Mouse (Mus musculus) heart, embryonic 13.5 days (tissue): Measurements from ENCODE around the gene Agbl1. TPM values are rescaled to one million over a fixed set of nuclear protein-coding genes. Genes with fewer than 3 reads are reported as not detected.
"Not testable (repeated sequence)": the region's sequence is repeated elsewhere in the genome, so short reads cannot be mapped to it uniquely, and the experiment has no call there.

ENCODE experiments used
- ATAC-seq: fragments of 200-750 bp; cut with Nextera tagmentation; 2 replicates; pipeline ENCODE4 v1.8.0; 2017; ENCODE audit warnings: moderate TSS enrichment; ENCODE audit not compliant: insufficient number of reproducible peaks, low FRiP score, low TSS enrichment; ENCODE audit errors: extremely low read depth
- H3K27ac ChIP-seq: fragments of 300-500 bp; sonication (generic); replicated peaks from 2 replicates; pipeline ENCODE4 v1.5.1; 2015; ENCODE audit warnings: moderate library complexity, mild to moderate bottlenecking, inconsistent platforms
- H3K27me3 ChIP-seq: fragments of 300-500 bp; sonication (generic); replicated peaks from 2 replicates; pipeline ENCODE4 v1.6.1; 2015; ENCODE audit warnings: mild to moderate bottlenecking, inconsistent platforms
- H3K36me3 ChIP-seq: fragments of 300-500 bp; sonication (generic); 2 replicates; pipeline ENCODE4 v1.6.1; 2015; ENCODE audit warnings: mild to moderate bottlenecking, inconsistent platforms
- H3K4me1 ChIP-seq: fragments of 300-500 bp; sonication (generic); 2 replicates; pipeline ENCODE4 v1.6.1; 2015; ENCODE audit warnings: inconsistent platforms
- H3K4me2 ChIP-seq: fragments of 300-500 bp; sonication (generic); 2 replicates; pipeline ENCODE4 v1.6.1; 2015; ENCODE audit warnings: inconsistent platforms, mild to moderate bottlenecking, moderate library complexity
- H3K4me3 ChIP-seq: fragments of 300-500 bp; sonication (generic); 2 replicates; pipeline ENCODE4 v1.5.1; 2015; ENCODE audit warnings: moderate library complexity, mild to moderate bottlenecking, inconsistent platforms
- H3K9ac ChIP-seq: fragments of 300-500 bp; sonication (generic); 2 replicates; pipeline ENCODE4 v1.6.1; 2015; ENCODE audit warnings: inconsistent platforms, mild to moderate bottlenecking, moderate library complexity
- H3K9me3 ChIP-seq: fragments of 300-500 bp; sonication (generic); 2 replicates; pipeline ENCODE4 v1.6.1; 2016; ENCODE audit warnings: inconsistent platforms
- WGBS: fragments of 180-500 bp; shearing (Covaris S2); methylation state at CpG from one replicate; pipeline ENCODE4 v1.1.7; 2015; ENCODE audit warnings: mixed read lengths; 5-methylcytosine and 5-hydroxymethylcytosine counted together
- polyA plus RNA-seq: library from polyadenylated mRNA; unstranded; fragments of >200 nt; fragmentation: Nextera tagmentation; extraction: Ambion mirVana; gene quantifications from 2 replicates; pipeline ENCODE4 v1.2.1, GENCODE M21; 2015

Gene Agbl1
- polyA plus RNA-seq, 1 experiment from 2014 or later, result not detected

DNA sequence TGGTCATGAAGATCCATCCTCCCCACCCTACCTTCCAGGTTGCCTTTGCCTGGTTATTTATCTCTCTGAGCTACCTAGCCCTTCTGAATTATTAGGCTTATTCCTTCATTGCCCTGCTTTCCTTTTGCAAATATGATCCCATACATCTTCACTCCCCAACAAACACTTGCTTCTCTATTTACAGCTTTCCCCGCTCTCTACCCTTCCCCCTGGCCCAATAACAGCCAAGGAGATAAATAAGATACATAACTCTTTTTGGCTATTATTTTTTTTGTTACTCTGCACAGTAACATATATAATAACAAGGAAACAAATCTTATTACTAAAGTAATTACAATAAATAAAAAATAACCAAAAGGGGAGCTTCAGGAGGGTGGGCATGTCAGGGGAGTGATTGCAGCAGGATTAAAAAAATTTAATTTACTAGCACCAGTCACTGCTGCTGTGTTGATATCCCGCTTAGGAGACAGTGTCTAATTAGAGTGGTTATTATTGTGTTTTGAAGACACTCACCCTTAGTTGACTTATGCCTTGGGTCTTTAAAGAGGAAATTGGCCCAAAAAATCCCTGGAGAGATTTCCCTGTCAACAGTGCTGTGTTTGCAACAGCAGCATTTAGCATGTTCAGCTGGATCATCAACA is 370.5 kb downstream of the Agbl1 start:
- H3K4me3 ChIP-seq, result no peak overlapping the region
- H3K9me3 ChIP-seq, result no peaks in the 10 kb centered on the region
- H3K36me3 ChIP-seq, result no peaks in the 10 kb centered on the region
- no peak overlapping the region for H3K27ac ChIP-seq
- no peaks in the 10 kb centered on the region for H3K27me3 ChIP-seq
- no peaks in the 10 kb centered on the region for H3K4me1 ChIP-seq
- no peak overlapping the region for H3K9ac ChIP-seq
- ATAC-seq, result no peak
- WGBS, result 70% methylated on average over 2 of the region's 2 CpGs
- no peak overlapping the region for H3K4me2 ChIP-seq

DNA sequence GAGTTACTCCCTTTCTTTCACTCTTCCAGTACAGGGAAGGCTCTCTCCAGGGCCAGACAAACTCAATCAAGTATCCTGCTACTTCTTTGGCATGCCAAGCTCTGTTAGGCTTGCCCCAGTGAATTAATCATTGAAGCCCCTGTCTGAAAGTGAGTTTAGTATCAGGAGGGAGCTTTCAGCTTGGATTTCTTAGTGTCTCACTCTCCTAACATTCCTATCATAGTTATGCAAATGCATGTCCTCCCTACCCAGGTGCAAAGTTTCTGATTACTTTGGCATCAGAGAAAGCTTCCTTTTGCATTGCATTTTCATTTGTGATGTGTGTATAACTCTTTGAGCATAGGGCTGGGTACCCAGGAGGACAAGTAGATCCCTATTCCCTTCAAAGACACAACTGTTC is 399.8 kb downstream of the Agbl1 start:
- H3K27ac ChIP-seq, result no peak overlapping the region
- no peak overlapping the region for H3K4me3 ChIP-seq
- no peaks in the 10 kb centered on the region for H3K9me3 ChIP-seq
- no peaks in the 10 kb centered on the region for H3K4me1 ChIP-seq
- ATAC-seq, result no peak
- H3K9ac ChIP-seq, result no peak overlapping the region
- no peak overlapping the region for H3K4me2 ChIP-seq
- no peaks in the 10 kb centered on the region for H3K36me3 ChIP-seq
- no peaks in the 10 kb centered on the region for H3K27me3 ChIP-seq

DNA sequence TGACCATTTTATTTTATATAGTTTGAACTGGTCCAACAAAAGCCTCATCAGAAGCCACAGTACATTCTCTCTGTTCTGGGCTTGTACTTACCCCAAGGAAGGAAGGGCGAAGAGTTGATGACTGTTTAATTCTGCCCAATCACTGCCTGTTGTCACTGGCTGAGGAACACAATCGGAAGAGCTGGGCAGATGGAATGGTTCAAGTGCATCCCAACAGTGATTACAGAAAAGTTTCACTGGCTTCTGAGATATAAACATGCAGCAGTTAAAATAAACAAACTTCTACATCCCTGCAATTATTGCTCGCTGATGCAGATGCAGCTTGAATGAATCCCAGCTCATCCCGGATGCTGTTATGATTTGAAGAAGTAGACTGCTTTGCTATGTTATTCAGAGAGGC is 421.3 kb downstream of the Agbl1 start:
- Histone ChIP-seq H3K4me3 (no peak overlapping the region), H3K27ac (no peak overlapping the region), H3K27me3 (no peaks in the 10 kb centered on the region), H3K9me3 (no peaks in the 10 kb centered on the region), H3K4me2 (no peak overlapping the region), H3K9ac (no peak overlapping the region), H3K4me1 (no peaks in the 10 kb centered on the region), H3K36me3 (no peaks in the 10 kb centered on the region)
- no peak for ATAC-seq
- WGBS, result 71% methylated on average over 4 of the region's 4 CpGs

DNA sequence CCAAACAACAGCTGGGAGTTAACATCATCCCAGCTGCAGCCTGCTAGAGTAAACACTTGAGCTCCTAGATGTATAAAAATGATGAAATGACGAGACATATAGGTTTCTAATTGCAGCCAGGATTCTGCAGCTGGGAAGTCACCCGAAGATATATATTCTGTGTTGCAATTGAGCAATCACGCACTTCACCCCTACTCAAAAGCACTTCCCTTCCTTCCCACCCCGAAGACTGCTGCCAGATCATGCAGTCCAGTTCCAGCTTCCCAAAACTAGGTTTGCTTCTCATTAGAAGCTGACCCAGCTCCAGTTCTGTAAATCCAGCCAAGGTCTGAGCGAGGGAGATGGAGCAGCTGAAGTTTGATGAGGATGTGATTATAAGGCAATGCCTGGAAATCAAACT is 431.4 kb downstream of the Agbl1 start:
- Histone ChIP-seq H3K4me3 (no peak overlapping the region), H3K27me3 (no peaks in the 10 kb centered on the region), H3K4me1 (no peaks in the 10 kb centered on the region), H3K27ac (no peak overlapping the region), H3K4me2 (no peak overlapping the region), H3K36me3 (no peaks in the 10 kb centered on the region), H3K9me3 (no peaks in the 10 kb centered on the region), H3K9ac (no peak overlapping the region)
- 62% methylated on average over 5 of the region's 5 CpGs for WGBS
- no peak for ATAC-seq

DNA sequence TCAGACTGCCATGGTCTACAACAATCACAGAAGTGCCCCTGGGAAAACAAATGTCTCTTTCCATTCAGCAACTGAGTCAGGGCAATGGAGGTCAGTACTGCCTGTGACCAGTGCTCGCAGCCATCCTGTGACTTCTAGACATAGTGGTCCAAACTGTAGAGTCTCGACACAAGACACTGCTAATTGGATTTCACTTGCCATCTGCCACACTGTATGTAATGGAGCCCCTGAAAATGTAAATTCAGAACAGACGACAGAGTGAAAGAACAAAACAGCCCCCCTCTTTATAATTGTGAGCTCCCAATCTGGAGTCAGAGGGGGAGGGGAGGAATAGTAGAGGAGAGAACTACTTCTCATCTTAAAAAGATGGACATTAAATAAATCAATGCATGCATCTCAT is 445.2 kb downstream of the Agbl1 start:
- no peak overlapping the region for H3K9ac ChIP-seq
- H3K9me3 ChIP-seq, result no peaks in the 10 kb centered on the region
- no peak overlapping the region for H3K27ac ChIP-seq
- no peaks in the 10 kb centered on the region for H3K4me1 ChIP-seq
- no peak overlapping the region for H3K4me3 ChIP-seq
- ATAC-seq, result no peak
- no peaks in the 10 kb centered on the region for H3K27me3 ChIP-seq
- 77% methylated on average over 3 of the region's 3 CpGs for WGBS
- H3K4me2 ChIP-seq, result no peak overlapping the region
- H3K36me3 ChIP-seq, result no peaks in the 10 kb centered on the region

DNA sequence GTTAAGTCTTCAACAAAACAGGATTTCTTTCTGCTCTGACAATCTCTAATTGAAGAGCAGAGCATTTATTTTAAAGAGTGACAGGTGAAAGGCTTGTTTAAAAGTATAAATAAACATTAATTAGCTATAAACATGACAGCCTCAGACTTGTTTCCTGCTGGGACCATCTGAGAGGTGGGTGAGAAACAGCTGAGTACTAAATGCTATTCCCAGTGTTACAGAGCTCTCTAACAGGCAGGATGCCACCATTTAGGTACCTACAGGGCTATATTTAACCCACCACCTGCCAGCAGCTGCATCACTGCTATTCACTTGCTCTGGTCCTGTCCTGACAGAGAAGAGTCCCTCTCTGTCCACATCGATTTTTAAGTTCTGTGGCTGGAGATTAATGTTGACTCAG is 471.5 kb downstream of the Agbl1 start:
- no peaks in the 10 kb centered on the region for H3K4me1 ChIP-seq
- H3K27ac ChIP-seq, result no peak overlapping the region
- no peak for ATAC-seq
- H3K9ac ChIP-seq, result no peak overlapping the region
- no peaks in the 10 kb centered on the region for H3K27me3 ChIP-seq
- 74% methylated on average over 1 of the region's 1 CpGs for WGBS
- no peaks in the 10 kb centered on the region for H3K9me3 ChIP-seq
- H3K4me2 ChIP-seq, result no peak overlapping the region
- H3K4me3 ChIP-seq, result no peak overlapping the region
- H3K36me3 ChIP-seq, result no peaks in the 10 kb centered on the region

DNA sequence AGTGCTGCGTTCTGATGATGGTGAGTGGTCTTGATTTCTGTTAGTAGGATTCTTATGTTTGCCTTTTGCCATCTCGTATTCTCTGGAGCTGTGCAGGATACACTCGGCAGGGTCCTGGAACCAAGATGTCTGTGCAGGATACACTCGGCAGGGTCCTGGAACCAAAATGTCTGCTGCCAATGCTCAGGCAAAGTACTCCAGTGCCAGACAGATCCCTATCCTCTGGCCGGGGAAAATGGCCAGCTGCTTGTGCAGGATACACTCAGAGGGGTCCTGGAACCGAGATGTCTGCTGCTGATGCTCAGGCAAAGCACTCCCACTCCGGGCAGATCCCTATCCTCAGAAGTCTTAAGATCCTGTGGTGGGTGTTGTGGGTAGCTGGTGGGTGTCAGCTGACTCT is 502.5 kb downstream of the Agbl1 start:
- 74% methylated on average over 7 of the region's 7 CpGs for WGBS
- not testable (repeated sequence) for H3K4me3 ChIP-seq, H3K36me3 ChIP-seq, ATAC-seq, H3K4me1 ChIP-seq, H3K27ac ChIP-seq, H3K9me3 ChIP-seq, H3K27me3 ChIP-seq, H3K4me2 ChIP-seq, H3K9ac ChIP-seq

DNA sequence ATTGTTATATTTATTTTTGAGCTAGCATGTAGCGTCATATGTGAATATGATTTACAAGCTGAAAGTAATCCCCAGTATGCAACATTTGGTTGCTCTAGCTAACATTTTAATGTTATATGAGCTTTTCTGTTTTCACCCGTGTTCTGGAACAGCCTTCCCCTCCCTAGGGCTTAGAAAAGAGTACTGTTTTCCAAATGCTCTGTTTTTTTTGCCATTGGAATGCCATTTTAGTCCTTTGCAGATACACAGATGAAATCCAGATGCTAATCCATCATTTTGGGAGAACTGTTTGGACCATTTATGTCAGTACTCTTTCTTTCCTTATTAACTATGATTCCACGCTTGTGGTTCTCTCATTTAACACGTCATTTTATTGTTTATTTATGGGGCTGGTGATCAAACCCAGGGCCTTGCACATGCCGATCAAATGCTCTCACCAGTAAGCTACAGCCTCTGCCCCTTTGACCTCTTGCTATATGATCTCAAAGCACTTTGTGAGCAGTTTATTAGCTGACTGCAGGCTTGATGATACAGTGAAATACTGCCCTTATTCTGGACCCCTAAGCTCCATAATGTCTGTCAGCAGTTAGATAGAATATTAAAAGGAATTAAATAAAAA is 547.7 kb downstream of the Agbl1 start:
- Histone ChIP-seq H3K4me1 (no peaks in the 10 kb centered on the region), H3K4me3 (no peak overlapping the region), H3K36me3 (no peaks in the 10 kb centered on the region), H3K4me2 (no peak overlapping the region), H3K27me3 (no peaks in the 10 kb centered on the region), H3K9me3 (no peaks in the 10 kb centered on the region), H3K27ac (no peak overlapping the region), H3K9ac (no peak overlapping the region)
- 42% methylated on average over 5 of the region's 5 CpGs for WGBS
- ATAC-seq, result no peak

DNA sequence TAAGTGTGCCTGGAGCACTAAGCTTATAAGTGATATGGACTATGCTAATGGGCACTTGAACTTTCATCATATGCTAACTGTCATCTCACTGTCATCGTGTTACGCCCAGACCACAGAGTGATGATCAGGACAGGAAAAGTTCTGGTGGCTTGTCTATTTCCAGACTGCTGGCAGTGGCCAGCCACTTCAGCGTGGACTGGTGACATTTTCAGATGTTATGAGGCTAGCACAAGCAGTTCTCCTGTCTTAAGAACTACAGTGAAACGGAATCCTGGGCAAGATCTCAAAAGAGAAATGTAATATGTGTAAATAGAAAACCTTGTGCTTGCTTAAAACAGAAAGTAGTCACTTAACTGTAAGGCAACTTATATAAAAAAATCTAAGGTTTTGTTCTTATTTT is 550.8 kb downstream of the Agbl1 start:
- Histone ChIP-seq H3K9me3 (no peaks in the 10 kb centered on the region), H3K4me1 (no peaks in the 10 kb centered on the region), H3K4me2 (no peak overlapping the region), H3K27ac (no peak overlapping the region), H3K27me3 (no peaks in the 10 kb centered on the region), H3K4me3 (no peak overlapping the region), H3K9ac (no peak overlapping the region), H3K36me3 (no peaks in the 10 kb centered on the region)
- no peak for ATAC-seq
- WGBS, result 47% methylated on average over 4 of the region's 4 CpGs

DNA sequence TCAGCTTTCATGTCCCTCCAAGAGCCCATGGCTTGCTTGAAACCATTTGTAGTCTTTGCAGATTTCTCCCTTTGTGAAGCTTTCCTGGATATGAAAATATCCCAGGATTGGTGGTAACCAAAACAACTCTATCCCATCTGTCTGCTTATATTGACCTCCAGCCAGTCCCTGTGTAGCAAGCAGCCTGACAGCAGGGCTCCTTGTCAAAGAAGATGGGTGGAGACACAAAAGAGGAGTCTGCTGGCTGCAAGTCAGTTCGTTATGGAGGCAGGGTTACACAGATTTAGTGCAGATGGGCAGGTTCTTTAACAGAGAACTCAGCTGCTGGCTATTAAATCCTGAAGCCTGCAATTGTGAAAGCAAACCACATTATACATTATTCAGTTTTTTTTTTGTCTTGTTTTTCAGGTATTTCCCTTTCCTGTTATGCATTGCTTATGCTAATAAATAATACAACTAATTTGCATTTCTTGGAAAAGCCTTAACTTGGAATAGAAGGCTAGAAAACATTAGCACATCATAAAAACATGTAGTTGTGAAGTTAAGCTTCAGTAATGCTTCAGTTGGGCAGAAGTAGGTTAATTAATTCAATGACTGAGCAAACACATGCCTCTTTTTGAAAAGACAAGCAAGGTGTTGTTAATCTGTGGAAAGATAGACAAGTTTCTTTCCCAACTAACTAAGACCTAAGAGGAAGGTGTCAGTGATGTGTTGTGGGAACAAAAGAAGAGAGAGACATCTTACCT is 559.0 kb downstream of the Agbl1 start:
- no peak for ATAC-seq
- no peak overlapping the region for H3K4me2 ChIP-seq
- H3K36me3 ChIP-seq, result no peaks in the 10 kb centered on the region
- no peaks in the 10 kb centered on the region for H3K9me3 ChIP-seq
- no peak overlapping the region for H3K4me3 ChIP-seq
- H3K4me1 ChIP-seq, result no peaks in the 10 kb centered on the region
- no peak overlapping the region for H3K27ac ChIP-seq
- H3K9ac ChIP-seq, result no peak overlapping the region
- 16% methylated on average over 1 of the region's 1 CpGs for WGBS
- H3K27me3 ChIP-seq, result no peaks in the 10 kb centered on the region

DNA sequence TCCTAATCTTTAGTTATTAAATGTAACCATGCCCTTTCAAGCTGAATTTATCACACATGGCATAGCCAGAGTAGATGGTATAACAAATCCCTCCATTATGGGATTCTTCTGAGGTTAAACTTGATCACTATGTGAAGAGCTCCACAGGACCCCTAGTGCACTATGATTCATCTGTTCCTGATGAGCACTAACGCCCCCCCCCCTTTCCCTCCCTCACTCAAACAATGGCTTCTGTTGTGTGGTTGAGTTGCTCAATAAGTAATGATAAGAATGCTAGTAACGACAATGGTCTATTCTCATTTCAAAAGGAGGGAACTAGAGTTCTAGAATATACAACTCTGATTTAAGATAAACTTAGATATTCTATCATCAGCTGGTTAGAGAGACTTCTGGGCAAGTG is 560.4 kb downstream of the Agbl1 start:
- no peak overlapping the region for H3K4me3 ChIP-seq
- no peaks in the 10 kb centered on the region for H3K4me1 ChIP-seq
- WGBS, result 55% methylated on average over 2 of the region's 2 CpGs
- H3K27ac ChIP-seq, result no peak overlapping the region
- H3K9ac ChIP-seq, result no peak overlapping the region
- H3K4me2 ChIP-seq, result no peak overlapping the region
- no peaks in the 10 kb centered on the region for H3K27me3 ChIP-seq
- no peaks in the 10 kb centered on the region for H3K9me3 ChIP-seq
- ATAC-seq, result no peak
- H3K36me3 ChIP-seq, result no peaks in the 10 kb centered on the region

DNA sequence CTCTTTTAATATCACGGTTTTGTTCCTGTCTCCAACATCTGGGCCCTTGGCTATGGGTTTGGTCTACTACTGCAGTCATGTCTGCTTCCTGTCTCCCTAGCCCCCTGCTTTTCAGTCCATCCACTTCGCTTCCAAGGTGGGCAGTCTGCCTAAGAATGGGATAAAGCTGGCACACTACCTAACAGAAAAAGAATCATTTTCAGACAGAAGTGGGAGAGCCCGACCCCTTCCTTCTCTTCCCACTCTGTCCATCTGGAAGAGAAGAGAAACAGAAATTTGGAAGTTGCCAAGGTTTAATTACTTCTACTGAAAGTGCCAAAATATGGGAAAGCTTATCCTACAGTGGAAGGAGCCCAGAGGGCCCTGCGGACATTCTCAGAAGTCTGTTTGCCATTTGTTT is 561.6 kb downstream of the Agbl1 start:
- Histone ChIP-seq H3K4me2 (no peak overlapping the region), H3K4me1 (no peaks in the 10 kb centered on the region), H3K27me3 (no peaks in the 10 kb centered on the region), H3K4me3 (no peak overlapping the region), H3K36me3 (no peaks in the 10 kb centered on the region), H3K9me3 (no peaks in the 10 kb centered on the region), H3K27ac (no peak overlapping the region), H3K9ac (no peak overlapping the region)
- no peak for ATAC-seq
- 58% methylated on average over 4 of the region's 4 CpGs for whole genome bisulfite sequencing
